Mouse (Mus musculus) E14TG2a.4 (cell line): Measurements from ENCODE around the gene Hoxb3.

ENCODE experiments used
- H3K27me3 ChIP-seq: 2 replicates; pipeline ENCODE4 v1.6.1; 2014; ENCODE audit warnings: low read length, control low read depth; ENCODE audit not compliant: insufficient read depth
- H3K36me3 ChIP-seq: 2 replicates; pipeline ENCODE4 v1.6.1; 2014; ENCODE audit warnings: low read length, control low read depth; ENCODE audit not compliant: insufficient read depth
- H3K4me1 ChIP-seq: replicated peaks from 2 replicates; pipeline ENCODE4 v1.6.1; 2014; ENCODE audit warnings: low read depth, low read length, control low read depth
- H3K4me3 ChIP-seq: replicated peaks from 2 replicates; pipeline ENCODE4 v1.5.1; 2014; ENCODE audit warnings: mild to moderate bottlenecking, low read length
- H3K9me3 ChIP-seq: 2 replicates; pipeline ENCODE4 v1.6.1; 2014; ENCODE audit warnings: low read length, control low read depth
- CTCF ChIP-seq: conservative IDR thresholded peaks from 2 replicates; pipeline ENCODE4 v1.5.1; 2014; ENCODE audit warnings: low read length
- NANOG ChIP-seq: IDR thresholded peaks from 2 replicates; pipeline ENCODE4 v1.6.1; 2014; ENCODE audit warnings: borderline replicate concordance, low read length, mixed read lengths
- POU5F1 ChIP-seq: IDR thresholded peaks from 2 replicates; pipeline ENCODE4 v1.6.1; 2014; ENCODE audit warnings: low read length, borderline replicate concordance

Hoxb3 gene

DNA sequence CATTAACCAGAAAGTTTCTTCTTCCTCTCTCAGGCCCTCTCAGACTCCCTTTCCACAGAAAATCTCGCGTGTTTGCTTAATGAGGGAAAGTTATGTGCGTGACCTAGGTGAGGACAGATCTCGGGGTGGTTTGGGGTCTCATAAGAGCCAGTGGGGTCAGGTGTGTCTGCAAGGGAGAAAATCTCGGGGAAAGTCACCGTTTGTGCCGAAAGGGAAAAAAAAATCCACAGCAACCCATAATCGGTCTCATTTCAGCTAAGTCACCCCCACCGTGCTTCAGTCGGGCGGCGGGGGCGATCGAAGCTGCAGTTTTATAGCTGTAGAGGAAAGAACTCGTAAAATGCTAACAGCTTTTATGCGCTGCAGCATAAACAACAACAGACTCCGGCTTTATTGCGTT, 41.7 kb upstream of the Hoxb3 start:
- Histone ChIP-seq H3K4me1 (peaks cover 57% of the 10 kb centered on the region), H3K36me3 (no peaks in the 10 kb centered on the region)
- TF ChIP-seq CTCF, result no peak
- TF ChIP-seq NANOG, result no peak
- no peak for TF ChIP-seq POU5F1

DNA sequence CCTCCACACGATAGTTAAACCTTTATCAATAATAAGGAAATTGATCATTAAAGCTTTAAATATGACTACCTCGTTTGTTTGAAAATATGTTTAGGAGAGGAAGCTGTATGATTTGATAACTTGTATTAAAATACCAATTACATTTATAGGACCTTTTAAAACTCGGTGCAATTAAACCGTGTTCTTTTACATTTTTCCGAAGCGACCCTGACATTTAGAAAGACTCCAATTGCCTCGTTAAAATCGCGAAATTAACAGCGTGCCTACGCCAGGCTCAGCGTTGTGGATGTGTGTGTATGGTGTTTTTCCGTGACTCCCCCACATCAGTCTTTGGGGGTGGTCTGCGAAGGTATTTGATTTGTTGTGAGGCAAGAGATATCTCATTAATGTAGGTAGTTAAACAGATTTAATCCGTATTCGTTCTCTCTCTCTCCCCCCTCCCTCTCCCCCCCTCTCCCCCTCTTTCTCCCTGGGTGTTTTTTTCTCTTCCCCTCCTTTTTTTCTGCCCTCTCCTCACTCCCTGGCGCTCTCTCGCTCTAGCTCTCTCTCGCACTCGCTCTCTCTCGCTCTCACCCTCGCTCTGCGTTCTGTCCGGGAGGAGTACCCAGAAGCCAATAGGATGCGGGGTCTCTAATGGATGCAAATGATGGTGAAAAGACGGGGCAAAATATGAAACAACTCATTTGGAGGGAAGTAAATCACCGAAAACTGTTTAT, 41.1 kb upstream of the Hoxb3 start, which contains the start of gene Hoxb8:
TSS of gene Hoxb8 (plus strand) at position 51 of the 716 bp plus-strand sequence.
- H3K36me3 ChIP-seq, result no peaks in the 10 kb centered on the region
- H3K4me3 ChIP-seq, result 0 out of 2 replicates have a peak within 1 kb of the TSS, but pooled peaks have one; percentile 7
- TF ChIP-seq CTCF, result no peak
- TF ChIP-seq POU5F1, result no peak
- H3K9me3 ChIP-seq, result no peaks in the 10 kb centered on the region
- H3K4me1 ChIP-seq, result peaks cover 57% of the 10 kb centered on the region
- peaks cover 95% of the 10 kb centered on the region for H3K27me3 ChIP-seq

More for the DNA sequence above, 41.7 kb upstream of the Hoxb3 start:
- Histone ChIP-seq H3K27me3 (peaks cover 95% of the 10 kb centered on the region), H3K9me3 (no peaks in the 10 kb centered on the region), H3K4me3 (no peak overlapping the region)

DNA sequence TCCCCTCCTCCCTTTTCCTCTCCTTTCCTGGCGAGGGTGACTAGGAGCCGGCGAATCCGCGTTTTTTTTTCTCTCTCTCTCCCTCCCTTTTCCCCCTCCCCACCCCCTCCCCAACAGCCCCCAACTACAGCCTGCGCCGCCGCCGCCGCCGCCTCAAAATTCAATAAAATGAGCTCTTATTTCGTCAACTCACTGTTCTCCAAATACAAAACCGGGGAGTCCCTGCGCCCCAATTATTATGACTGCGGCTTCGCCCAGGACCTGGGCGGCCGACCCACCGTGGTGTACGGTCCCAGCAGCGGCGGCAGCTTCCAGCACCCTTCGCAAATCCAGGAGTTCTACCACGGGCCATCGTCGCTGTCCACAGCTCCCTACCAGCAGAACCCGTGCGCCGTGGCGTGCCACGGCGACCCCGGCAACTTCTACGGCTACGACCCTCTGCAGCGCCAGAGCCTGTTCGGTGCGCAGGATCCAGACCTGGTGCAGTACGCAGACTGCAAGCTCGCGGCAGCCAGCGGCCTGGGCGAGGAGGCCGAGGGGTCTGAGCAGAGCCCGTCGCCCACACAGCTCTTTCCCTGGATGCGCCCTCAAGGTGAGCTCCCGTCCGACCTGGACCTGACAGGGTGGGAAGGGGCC, 40.2 kb upstream of the Hoxb3 start:
- Histone ChIP-seq H3K4me1 (peaks cover 58% of the 10 kb centered on the region), H3K9me3 (no peaks in the 10 kb centered on the region), H3K36me3 (no peaks in the 10 kb centered on the region), H3K4me3 (peak overlapping the region; percentile 41), H3K27me3 (peaks cover 95% of the 10 kb centered on the region)
- TF ChIP-seq NANOG, result no peak
- TF ChIP-seq POU5F1, result no peak

DNA sequence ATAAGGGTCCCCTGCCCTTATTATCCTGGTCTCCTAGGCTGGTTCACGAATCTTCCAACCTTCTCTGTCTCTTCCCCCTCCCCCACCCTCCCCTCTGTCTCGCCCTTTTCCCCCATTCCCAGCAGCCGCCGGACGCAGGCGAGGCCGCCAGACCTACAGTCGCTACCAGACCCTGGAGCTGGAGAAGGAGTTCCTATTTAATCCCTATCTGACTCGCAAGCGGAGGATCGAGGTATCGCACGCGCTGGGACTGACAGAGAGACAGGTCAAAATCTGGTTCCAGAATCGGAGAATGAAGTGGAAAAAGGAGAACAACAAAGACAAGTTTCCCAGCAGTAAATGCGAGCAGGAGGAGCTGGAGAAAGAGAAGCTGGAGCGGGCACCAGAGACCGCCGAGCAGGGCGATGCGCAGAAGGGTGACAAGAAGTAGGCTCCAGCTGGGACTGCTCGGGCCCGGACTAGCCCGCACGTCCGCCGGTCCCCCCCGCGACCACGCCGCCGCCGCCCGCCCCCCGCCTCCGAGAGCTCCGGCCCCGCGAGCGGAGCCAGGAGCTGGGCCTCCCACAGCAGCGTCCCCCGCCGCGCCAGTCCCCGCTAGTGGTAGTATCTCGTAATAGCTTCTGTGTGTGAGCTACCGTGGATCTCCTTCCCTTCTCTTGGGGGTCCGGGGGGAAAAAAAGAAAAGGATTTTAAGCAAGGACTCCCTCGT, 38.9 kb upstream of the Hoxb3 start:
- H3K36me3 ChIP-seq, result no peaks in the 10 kb centered on the region
- peaks cover 55% of the 10 kb centered on the region for H3K4me1 ChIP-seq
- TF ChIP-seq POU5F1, result no peak
- no peak for TF ChIP-seq NANOG
- no peak for TF ChIP-seq CTCF
- H3K9me3 ChIP-seq, result no peaks in the 10 kb centered on the region
- peak overlapping the region; percentile 41 for H3K4me3 ChIP-seq
- H3K27me3 ChIP-seq, result peaks cover 98% of the 10 kb centered on the region

DNA sequence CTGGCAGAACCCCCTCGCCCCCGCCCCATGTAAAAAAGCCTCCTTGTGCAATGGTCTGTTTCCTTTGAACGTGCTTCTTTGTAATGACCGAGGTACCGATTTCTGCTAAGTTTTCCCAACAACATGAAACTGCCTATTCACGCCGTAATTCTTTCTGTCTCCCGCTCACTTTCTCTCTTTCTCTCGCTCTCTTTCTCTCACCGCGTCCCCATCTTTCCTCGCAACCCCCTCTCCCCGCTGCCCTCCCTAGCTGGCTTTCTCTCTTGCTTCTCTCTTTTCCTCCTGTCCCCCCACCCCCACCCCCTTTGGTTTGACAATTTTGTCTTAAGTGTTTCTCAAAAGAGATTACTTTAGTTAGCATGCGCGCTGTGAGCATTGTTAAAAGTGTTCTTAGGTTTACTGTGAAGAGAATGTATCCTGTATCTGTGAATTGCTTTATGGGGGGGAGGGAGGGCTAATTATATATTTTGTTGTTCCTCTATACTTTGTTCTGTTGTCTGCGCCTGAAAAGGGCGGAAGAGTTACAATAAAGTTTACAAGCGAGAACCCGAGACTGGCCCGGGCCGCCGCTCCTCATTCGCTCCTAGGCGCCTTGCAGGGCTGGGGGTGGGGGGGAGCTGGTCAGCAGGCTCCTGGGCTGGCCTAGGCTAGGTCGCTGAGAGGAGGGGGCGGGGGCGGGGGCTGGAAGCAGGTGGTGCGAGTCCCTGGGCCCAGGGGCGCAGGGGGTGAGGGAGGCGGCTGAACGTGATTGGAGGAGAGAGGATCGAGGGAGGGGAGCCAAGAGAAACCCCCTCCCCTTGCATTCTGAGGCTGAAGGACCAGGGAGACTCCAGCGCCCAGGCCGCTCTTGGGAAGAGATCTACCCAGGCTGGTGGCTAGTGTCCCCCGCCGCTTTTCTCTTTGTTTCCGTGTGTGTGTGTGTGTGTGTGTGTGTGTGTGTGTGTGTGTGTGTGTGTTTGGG, 38.1 kb upstream of the Hoxb3 start:
- Histone ChIP-seq H3K4me3 (peak overlapping the region; percentile 41), H3K27me3 (peaks cover 98% of the 10 kb centered on the region), H3K9me3 (no peaks in the 10 kb centered on the region), H3K4me1 (peaks cover 47% of the 10 kb centered on the region), H3K36me3 (no peaks in the 10 kb centered on the region)
- TF ChIP-seq NANOG (no peak), CTCF (no peak), POU5F1 (no peak)

DNA sequence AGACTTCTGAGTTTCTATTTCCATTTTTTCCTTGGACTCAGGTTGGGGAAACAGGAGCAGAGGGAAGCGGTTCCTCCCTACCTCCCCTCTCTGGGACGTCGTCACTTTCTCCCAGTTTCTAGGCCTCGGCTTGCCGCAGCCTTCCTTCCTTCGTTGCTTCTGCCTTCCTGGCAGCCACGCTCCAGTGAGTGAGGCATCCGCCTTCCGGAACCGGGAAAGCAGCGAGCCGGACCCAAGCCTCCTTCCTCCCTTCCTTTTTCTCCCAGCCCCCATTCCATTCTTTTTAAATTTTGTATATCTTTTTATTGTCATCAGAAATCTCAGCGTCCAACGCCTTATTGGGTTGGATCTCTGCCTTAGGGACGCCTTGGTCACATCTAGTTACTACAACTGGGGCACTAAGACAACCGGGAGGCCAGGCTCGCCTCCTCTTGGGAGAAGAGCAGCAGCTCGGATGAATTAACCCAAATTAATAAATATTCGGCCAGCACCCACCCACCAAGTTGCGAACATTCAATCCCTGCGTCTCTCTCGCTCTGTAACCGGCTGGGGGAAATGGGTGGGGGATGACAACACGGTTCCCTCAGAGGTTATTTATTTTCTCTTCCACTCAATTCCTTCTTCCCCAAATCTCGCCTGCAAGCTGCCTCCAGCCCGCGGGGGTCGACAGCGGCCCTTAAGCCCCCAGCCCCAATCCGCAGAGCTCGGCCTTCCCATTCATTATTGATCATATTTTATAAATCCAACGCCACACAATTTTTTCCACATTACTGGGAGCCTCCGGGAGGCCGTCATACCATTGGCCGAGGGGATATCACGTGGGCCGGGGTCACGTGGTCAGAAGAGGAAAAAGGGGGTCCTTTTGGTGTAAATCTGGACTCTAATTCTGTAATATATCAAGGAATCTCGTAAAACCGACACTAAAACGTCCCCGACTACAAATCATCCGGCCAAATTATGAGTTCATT, 37.1 kb upstream of the Hoxb3 start, which contains the start of gene Hoxb7:
TSS of gene Hoxb7 (plus strand) at position 853 of the 968 bp plus-strand sequence.
- Histone ChIP-seq H3K36me3 (no peaks in the 10 kb centered on the region), H3K9me3 (no peaks in the 10 kb centered on the region), H3K27me3 (peaks cover 98% of the 10 kb centered on the region), H3K4me3 (peak within 1 kb of the TSS; percentile 74), H3K4me1 (peaks cover 47% of the 10 kb centered on the region)
- TF ChIP-seq NANOG (no peak), CTCF (no peak), POU5F1 (no peak)

DNA sequence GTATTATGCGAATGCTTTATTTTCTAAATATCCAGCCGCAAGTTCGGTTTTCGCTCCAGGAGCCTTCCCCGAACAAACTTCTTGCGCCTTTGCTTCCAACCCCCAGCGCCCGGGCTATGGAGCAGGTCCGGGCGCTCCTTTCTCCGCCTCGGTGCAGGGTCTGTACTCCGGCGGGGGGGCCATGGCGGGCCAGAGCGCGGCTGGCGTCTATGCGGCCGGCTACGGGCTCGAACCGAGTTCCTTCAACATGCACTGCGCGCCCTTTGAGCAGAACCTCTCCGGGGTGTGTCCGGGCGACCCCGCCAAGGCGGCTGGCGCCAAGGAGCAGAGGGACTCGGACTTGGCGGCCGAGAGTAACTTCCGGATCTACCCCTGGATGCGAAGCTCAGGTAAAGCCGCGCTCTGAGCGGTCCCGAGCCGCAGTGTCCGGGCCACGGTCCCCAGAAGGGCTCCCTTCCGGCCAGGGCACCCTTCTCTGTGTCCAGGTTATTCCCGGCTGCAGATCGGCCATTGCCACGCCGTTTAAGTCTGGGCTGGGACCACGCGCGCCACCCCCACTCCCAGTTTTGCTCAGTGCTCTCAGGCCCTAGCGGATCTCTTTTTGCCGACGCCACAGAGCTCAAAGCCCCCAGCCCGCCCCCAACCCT, 36.3 kb upstream of the Hoxb3 start:
- no peak for TF ChIP-seq CTCF
- no peak for TF ChIP-seq POU5F1
- no peak for TF ChIP-seq NANOG
- H3K4me3 ChIP-seq, result peak overlapping the region; percentile 74
- H3K9me3 ChIP-seq, result no peaks in the 10 kb centered on the region
- H3K4me1 ChIP-seq, result peaks cover 52% of the 10 kb centered on the region
- peaks cover 97% of the 10 kb centered on the region for H3K27me3 ChIP-seq
- H3K36me3 ChIP-seq, result no peaks in the 10 kb centered on the region
